Mouse (Mus musculus) MEL (cell line): Measurements from ENCODE around the gene Taar2.

ENCODE experiments used
- CTCF ChIP-seq, 3 experiments: IDR thresholded peaks in 2 of 3; conservative IDR thresholded peaks in 1 of 3; 2 replicates each; pipeline ENCODE4 v1.5.1; 2011 to 2012; ENCODE audit warnings: low read length in 3 of 3, low read depth in 2 of 3, mild to moderate bottlenecking in 2 of 3, improper control_type of control experiment in 1 of 3, inconsistent platforms in 1 of 3, mixed read lengths in 1 of 3, moderate library complexity in 1 of 3; ENCODE audit not compliant: control insufficient read depth in 1 of 3, insufficient read depth in 1 of 3, poor library complexity in 1 of 3, severe bottlenecking in 1 of 3
- E2F4 ChIP-seq: IDR thresholded peaks from 2 replicates; pipeline ENCODE4 v1.6.1; 2011; ENCODE audit warnings: low read depth, low read length, improper control_type of control experiment, borderline replicate concordance
- ETS1 ChIP-seq: IDR thresholded peaks from 2 replicates; pipeline ENCODE4 v1.6.1; 2012; ENCODE audit warnings: low read depth, mild to moderate bottlenecking, inconsistent platforms, low read length, improper control_type of control experiment, moderate library complexity
- NELFE ChIP-seq: IDR thresholded peaks from 2 replicates; pipeline ENCODE4 v1.6.1; 2011; ENCODE audit warnings: low read depth, low read length, improper control_type of control experiment
- POLR2A ChIP-seq, 2 experiments: IDR thresholded peaks; 2 replicates each; pipeline ENCODE4 v1.6.1; 2011 to 2012; ENCODE audit warnings: low read length in 2 of 2, mild to moderate bottlenecking in 2 of 2, control low read depth in 1 of 2, improper control_type of control experiment in 1 of 2, low read depth in 1 of 2, moderate library complexity in 1 of 2; ENCODE audit not compliant: control insufficient read depth in 1 of 2, insufficient read depth in 1 of 2, poor library complexity in 1 of 2
- POLR2AphosphoS5 ChIP-seq: IDR thresholded peaks from 2 replicates; pipeline ENCODE4 v1.6.1; 2012; ENCODE audit warnings: low read depth, borderline replicate concordance, mild to moderate bottlenecking, inconsistent platforms, low read length, moderate library complexity, mixed read lengths
- RAD21 ChIP-seq: IDR thresholded peaks from 2 replicates; pipeline ENCODE4 v1.6.1; 2011; ENCODE audit warnings: mild to moderate bottlenecking, low read depth, low read length, improper control_type of control experiment
- TAL1 ChIP-seq: IDR thresholded peaks from 2 replicates; pipeline ENCODE4 v1.6.1; 2012; ENCODE audit warnings: mild to moderate bottlenecking, inconsistent platforms, low read length, moderate library complexity, mixed read lengths
- ZKSCAN1 ChIP-seq: IDR thresholded peaks from 2 replicates; pipeline ENCODE4 v1.6.1; 2012; ENCODE audit warnings: low read depth, mild to moderate bottlenecking, inconsistent platforms, low read length, improper control_type of control experiment, moderate library complexity

GRCm38 (mm10) chr10:23938312-23938711 lies at the start of gene Taar2:
- TF ChIP-seq ETS1 (no peak), NELFE (no peak), CTCF (IDR thresholded peaks at IDR 0.05 in 2 of 3, conservative IDR thresholded peaks at IDR 0.05 in 1 of 3; ENCODE audit: control insufficient read depth in 1 of 3, insufficient read depth in 1 of 3, low read depth in 2 of 3, low read length in 3 of 3, poor library complexity in 1 of 3, severe bottlenecking in 1 of 3) (no peak), TAL1 (no peak), ZKSCAN1 (no peak), POLR2A (IDR thresholded peaks at IDR 0.05; ENCODE audit: control insufficient read depth in 1 of 2, insufficient read depth in 1 of 2, low read depth in 1 of 2, low read length in 2 of 2, poor library complexity in 1 of 2) (no peak), RAD21 (no peak), E2F4 (no peak), POLR2AphosphoS5 (no peak)
